Mouse (Mus musculus): ENCODE measurements around the gene Wdr60. TPM values are rescaled to one million over a fixed set of nuclear protein-coding genes. Genes with fewer than 3 reads are reported as not detected.

The Wdr60 gene
- polyA plus RNA-seq, 1 experiment from 2014 or later: 16.3 TPM

- H3K4me2 ChIP-seq (ENCODE audit: low read length): no peak overlapping the region
Observed at GRCm38 (mm10) chr12:116283511-116283910, 20.7 kb upstream of the Wdr60 start.

GRCm38 (mm10) chr12:116282856-116283255 lies 20.0 kb upstream of the Wdr60 start:
- peak overlapping the region; percentile 88 for H3K4me2 ChIP-seq (ENCODE audit: low read length)
- H3K36me3 ChIP-seq (ENCODE audit: control insufficient read depth, insufficient read depth, low read length): no peaks in the 10 kb centered on the region
- H3K27ac ChIP-seq (ENCODE audit: low read depth): no peak overlapping the region
- H3K9ac ChIP-seq (ENCODE audit: low read length): no peak overlapping the region
- no peaks in the 10 kb centered on the region for H3K27me3 ChIP-seq (replicated peaks; ENCODE audit: control insufficient read depth, insufficient read depth, low read length)
- no peaks in the 10 kb centered on the region for H3K9me3 ChIP-seq (ENCODE audit: control insufficient read depth, low read length)
- peaks cover 6% of the 10 kb centered on the region; the same call in 1 of the 2 replicates for H3K4me1 ChIP-seq (replicated peaks; ENCODE audit: control insufficient read depth, insufficient read depth, low read length)
- WGBS: 87% methylated on average over 2 of the region's 2 CpGs
- 0 out of 2 replicates have a peak overlapping the region, but pooled peaks have one; percentile 6 for H3K4me3 ChIP-seq (ENCODE audit: low read depth, low read length)
- ATAC-seq (replicated peaks; ENCODE audit: low FRiP score, low TSS enrichment, low read depth) (no peak), DNase-seq (ENCODE audit: low spot score) (no peak)

More at GRCm38 (mm10) chr12:116283511-116283910, 20.7 kb upstream of the Wdr60 start:
- ATAC-seq (replicated peaks; ENCODE audit: low FRiP score, low TSS enrichment, low read depth) (no peak), DNase-seq (ENCODE audit: low spot score) (no peak)
- Histone ChIP-seq H3K4me3 (ENCODE audit: low read depth, low read length) (no peak overlapping the region), H3K4me1 (replicated peaks; ENCODE audit: control insufficient read depth, insufficient read depth, low read length) (peaks cover 6% of the 10 kb centered on the region; the same call in 1 of the 2 replicates), H3K27me3 (replicated peaks; ENCODE audit: control insufficient read depth, insufficient read depth, low read length) (no peaks in the 10 kb centered on the region), H3K36me3 (ENCODE audit: control insufficient read depth, insufficient read depth, low read length) (no peaks in the 10 kb centered on the region), H3K9me3 (ENCODE audit: control insufficient read depth, low read length) (no peaks in the 10 kb centered on the region), H3K9ac (ENCODE audit: low read length) (no peak overlapping the region), H3K27ac (ENCODE audit: low read depth) (no peak overlapping the region)
- 84% methylated on average over 2 of the region's 2 CpGs for WGBS

DNA sequence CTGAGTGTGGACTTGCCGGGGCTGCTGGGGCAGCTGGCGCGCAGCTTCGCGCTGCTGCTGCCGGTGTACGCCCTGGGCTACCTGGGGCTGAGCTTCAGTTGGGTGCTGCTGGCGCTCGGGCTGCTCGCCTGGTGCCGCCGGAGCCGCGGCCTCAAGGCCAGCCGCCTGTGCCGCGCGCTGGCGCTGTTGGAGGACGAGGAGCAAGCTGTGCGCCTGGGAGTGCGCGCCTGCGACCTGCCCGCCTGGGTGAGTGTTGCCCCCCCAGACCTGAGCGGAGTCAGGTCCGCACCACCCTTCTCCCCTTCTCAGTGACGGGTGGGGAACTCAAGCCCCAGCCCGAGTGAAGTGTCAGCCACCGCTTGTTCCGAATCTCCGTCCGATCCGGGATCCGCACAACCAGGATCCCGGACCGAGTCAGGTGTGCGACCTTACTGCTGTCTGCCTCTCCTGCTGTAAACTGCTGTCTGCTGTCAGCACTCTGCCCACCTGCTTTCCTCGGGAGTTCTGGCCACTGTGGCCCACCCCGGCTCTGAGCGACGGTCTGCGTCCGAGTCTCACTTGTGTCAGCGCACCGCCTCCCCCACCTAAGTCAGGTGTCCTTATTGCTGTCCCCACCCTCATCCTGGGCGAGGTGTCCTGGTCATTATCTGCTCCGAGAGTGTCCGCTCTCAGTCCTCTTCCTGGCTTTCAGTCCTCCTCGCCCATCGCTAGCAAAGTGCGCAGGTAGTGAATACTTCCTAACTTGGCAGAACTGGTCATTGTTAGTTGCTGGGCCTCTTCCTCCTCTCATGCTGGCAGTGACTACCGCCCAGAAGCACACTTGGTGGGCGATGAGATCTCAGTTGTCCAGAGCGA lies 18.8 kb upstream of the Wdr60 start:
- Histone ChIP-seq H3K9ac (ENCODE audit: low read length) (peak overlapping the region; percentile 74), H3K4me3 (ENCODE audit: low read depth, low read length) (peak overlapping the region; percentile 62), H3K4me2 (ENCODE audit: low read length) (peak overlapping the region; percentile 88), H3K36me3 (ENCODE audit: control insufficient read depth, insufficient read depth, low read length) (no peaks in the 10 kb centered on the region), H3K9me3 (ENCODE audit: control insufficient read depth, low read length) (no peaks in the 10 kb centered on the region), H3K27me3 (replicated peaks; ENCODE audit: control insufficient read depth, insufficient read depth, low read length) (no peaks in the 10 kb centered on the region), H3K27ac (ENCODE audit: low read depth) (peak overlapping the region; percentile 98), H3K4me1 (replicated peaks; ENCODE audit: control insufficient read depth, insufficient read depth, low read length) (peaks cover 6% of the 10 kb centered on the region; the same call in 1 of the 2 replicates)
- DNase-seq (ENCODE audit: low spot score) (peak; percentile 73), ATAC-seq (replicated peaks; ENCODE audit: low FRiP score, low TSS enrichment, low read depth) (no peak; the same call in 1 of the 2 replicates)
- under 1% methylated on average over 55 of the region's 55 CpGs for WGBS

DNA sequence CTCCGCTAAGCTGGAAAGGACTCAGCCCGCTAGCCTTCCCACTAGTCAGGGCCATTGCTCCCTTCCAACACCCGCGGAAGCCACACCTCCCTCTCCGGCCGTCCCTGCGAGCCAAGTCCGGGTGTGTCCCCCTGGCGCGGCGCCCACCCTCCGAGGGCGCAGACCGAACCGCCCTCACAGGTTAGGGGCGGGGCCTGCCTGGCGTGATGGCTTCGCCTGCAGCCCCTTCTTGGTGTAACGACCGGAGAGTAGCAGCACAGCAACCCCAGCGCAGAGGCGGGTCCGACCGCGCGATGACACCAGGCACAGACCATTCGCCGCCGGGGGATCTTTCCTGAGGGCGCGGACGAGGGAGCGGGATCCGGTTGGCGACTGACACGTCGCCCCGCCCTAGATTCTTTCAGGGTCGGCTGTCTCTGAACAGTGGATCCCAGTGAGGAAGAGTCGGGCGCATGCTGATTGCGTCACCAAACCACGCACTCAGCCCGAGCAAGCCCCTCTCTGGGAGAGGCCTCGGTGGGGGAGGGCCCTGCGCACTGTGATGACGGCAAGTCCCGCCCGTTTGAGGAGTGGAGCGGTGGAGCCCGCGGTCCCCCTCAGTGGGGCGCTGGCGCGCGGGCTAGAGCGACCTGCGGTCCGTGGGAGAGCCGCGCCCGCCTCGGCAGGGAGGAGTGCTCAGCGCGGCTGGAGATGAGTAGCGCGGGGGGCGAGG lies 18.0 kb upstream of the Wdr60 start, which contains the start of gene Esyt2:
TSS of gene Esyt2 (plus strand) at position 544 of the 712 bp plus-strand sequence.
- Histone ChIP-seq H3K4me1 (replicated peaks; ENCODE audit: control insufficient read depth, insufficient read depth, low read length) (peaks cover 6% of the 10 kb centered on the region; the same call in 1 of the 2 replicates), H3K4me2 (ENCODE audit: low read length) (peak within 1 kb of the TSS; percentile 88), H3K27me3 (replicated peaks; ENCODE audit: control insufficient read depth, insufficient read depth, low read length) (no peaks in the 10 kb centered on the region), H3K27ac (ENCODE audit: low read depth) (peak within 1 kb of the TSS; percentile 98), H3K4me3 (ENCODE audit: low read depth, low read length) (peak within 1 kb of the TSS; percentile 62), H3K36me3 (ENCODE audit: control insufficient read depth, insufficient read depth, low read length) (no peaks in the 10 kb centered on the region), H3K9ac (ENCODE audit: low read length) (peak within 1 kb of the TSS; percentile 74), H3K9me3 (ENCODE audit: control insufficient read depth, low read length) (no peaks in the 10 kb centered on the region)
- DNase-seq (ENCODE audit: low spot score): peak; percentile 100
- 1% methylated on average over 67 of the region's 68 CpGs for WGBS
- ATAC-seq (replicated peaks; ENCODE audit: low FRiP score, low TSS enrichment, low read depth): peak; percentile 98

DNA sequence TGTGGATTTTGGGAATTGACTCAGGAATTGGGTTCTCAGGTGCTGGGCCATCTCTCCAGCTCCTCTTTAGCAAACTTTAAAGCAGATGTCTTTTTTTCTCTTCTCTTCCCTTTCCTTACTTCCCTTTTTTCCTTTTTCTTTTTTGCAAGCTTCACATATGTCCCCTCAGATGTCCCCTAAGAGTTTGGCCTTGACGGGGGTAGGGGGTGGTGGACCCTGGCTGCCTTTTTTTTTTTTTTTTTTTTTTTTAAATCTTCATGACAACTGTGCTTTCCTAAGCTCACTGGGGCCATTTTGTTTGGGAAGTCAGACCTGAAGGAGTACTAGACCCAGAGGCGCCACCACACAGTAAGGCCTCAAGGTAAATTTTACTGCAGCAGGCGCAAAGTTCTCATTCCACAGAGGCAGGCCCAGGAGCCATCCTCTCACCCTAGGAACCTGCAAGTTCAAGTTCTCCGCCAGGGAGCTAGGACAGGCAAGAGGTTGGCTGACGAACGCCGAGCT lies 17.4 kb upstream of the Wdr60 start:
- H3K36me3 ChIP-seq (ENCODE audit: control insufficient read depth, insufficient read depth, low read length): no peaks in the 10 kb centered on the region
- H3K4me3 ChIP-seq (ENCODE audit: low read depth, low read length): peak overlapping the region; percentile 62
- WGBS: 2% methylated on average over 7 of the region's 7 CpGs
- ATAC-seq (replicated peaks; ENCODE audit: low FRiP score, low TSS enrichment, low read depth) (peak; percentile 30), DNase-seq (ENCODE audit: low spot score) (no peak)
- H3K4me1 ChIP-seq (replicated peaks; ENCODE audit: control insufficient read depth, insufficient read depth, low read length): peaks cover 6% of the 10 kb centered on the region; the same call in 1 of the 2 replicates
- H3K9ac ChIP-seq (ENCODE audit: low read length): peak overlapping the region; percentile 74
- H3K27me3 ChIP-seq (replicated peaks; ENCODE audit: control insufficient read depth, insufficient read depth, low read length): no peaks in the 10 kb centered on the region
- H3K9me3 ChIP-seq (ENCODE audit: control insufficient read depth, low read length): no peaks in the 10 kb centered on the region
- peak overlapping the region; percentile 98 for H3K27ac ChIP-seq (ENCODE audit: low read depth)
- peak overlapping the region; percentile 60 for H3K4me2 ChIP-seq (ENCODE audit: low read length)

DNA sequence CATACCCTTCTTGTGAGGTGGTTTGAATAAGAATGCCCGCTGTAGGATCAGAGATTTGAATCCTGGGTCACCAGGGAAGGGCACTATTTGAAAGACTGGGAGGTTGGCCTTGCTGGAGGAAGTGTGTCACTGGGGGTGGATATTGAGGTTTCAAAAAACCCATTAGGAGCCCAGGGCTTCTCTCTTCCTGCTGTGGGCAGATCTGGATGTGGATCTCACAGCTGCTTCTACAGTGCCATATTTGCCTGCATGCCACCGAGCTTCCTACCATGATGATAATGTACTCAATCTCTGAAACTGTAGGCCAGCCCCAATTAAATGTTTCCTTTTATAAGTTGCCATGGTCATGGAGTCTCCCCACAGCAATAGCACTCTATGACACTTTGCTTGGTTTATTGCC lies 16.4 kb upstream of the Wdr60 start:
- no peaks in the 10 kb centered on the region for H3K36me3 ChIP-seq (ENCODE audit: control insufficient read depth, insufficient read depth, low read length)
- DNase-seq (ENCODE audit: low spot score) (no peak), ATAC-seq (replicated peaks; ENCODE audit: low FRiP score, low TSS enrichment, low read depth) (no peak)
- no peak overlapping the region for H3K4me2 ChIP-seq (ENCODE audit: low read length)
- peaks cover 6% of the 10 kb centered on the region; the same call in 1 of the 2 replicates for H3K4me1 ChIP-seq (replicated peaks; ENCODE audit: control insufficient read depth, insufficient read depth, low read length)
- H3K27ac ChIP-seq (ENCODE audit: low read depth): no peak overlapping the region
- H3K9ac ChIP-seq (ENCODE audit: low read length): no peak overlapping the region
- no peak overlapping the region for H3K4me3 ChIP-seq (ENCODE audit: low read depth, low read length)
- 89% methylated on average over 2 of the region's 2 CpGs for WGBS
- no peaks in the 10 kb centered on the region for H3K27me3 ChIP-seq (replicated peaks; ENCODE audit: control insufficient read depth, insufficient read depth, low read length)
- no peaks in the 10 kb centered on the region for H3K9me3 ChIP-seq (ENCODE audit: control insufficient read depth, low read length)

GRCm38 (mm10) chr12:116278541-116278940 lies 15.7 kb upstream of the Wdr60 start:
- ATAC-seq (replicated peaks; ENCODE audit: low FRiP score, low TSS enrichment, low read depth): no peak
- H3K4me1 ChIP-seq (replicated peaks; ENCODE audit: control insufficient read depth, insufficient read depth, low read length): peaks cover 6% of the 10 kb centered on the region; the same call in 1 of the 2 replicates
- no peak overlapping the region for H3K9ac ChIP-seq (ENCODE audit: low read length)
- H3K27ac ChIP-seq (ENCODE audit: low read depth): no peak overlapping the region
- DNase-seq (ENCODE audit: low spot score): no peak
- H3K4me2 ChIP-seq (ENCODE audit: low read length): no peak overlapping the region
- H3K27me3 ChIP-seq (replicated peaks; ENCODE audit: control insufficient read depth, insufficient read depth, low read length): no peaks in the 10 kb centered on the region
- H3K36me3 ChIP-seq (ENCODE audit: control insufficient read depth, insufficient read depth, low read length): no peaks in the 10 kb centered on the region
- 96% methylated on average over 1 of the region's 1 CpGs for WGBS
- no peak overlapping the region for H3K4me3 ChIP-seq (ENCODE audit: low read depth, low read length)
- no peaks in the 10 kb centered on the region for H3K9me3 ChIP-seq (ENCODE audit: control insufficient read depth, low read length)

DNA sequence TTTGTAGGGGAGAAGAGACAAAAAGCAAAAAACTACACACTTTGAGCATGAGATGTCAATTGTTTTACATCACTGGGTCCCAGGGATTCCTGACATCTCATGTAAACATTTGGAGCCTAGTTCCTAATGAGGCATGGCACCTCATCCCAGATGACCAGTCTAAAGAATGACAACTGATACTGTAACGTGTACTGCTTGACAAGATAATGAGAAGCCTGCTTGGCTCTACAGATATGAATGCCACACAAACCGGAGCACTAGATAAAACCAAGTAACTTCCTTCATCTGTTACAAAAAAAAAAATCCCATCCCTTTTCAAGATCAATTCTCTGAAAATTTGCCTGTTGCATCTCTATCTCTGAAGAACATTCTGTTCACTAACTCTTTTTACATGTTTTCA lies 14.1 kb upstream of the Wdr60 start:
- ATAC-seq (replicated peaks; ENCODE audit: low FRiP score, low TSS enrichment, low read depth) (no peak), DNase-seq (ENCODE audit: low spot score) (no peak)
- H3K4me2 ChIP-seq (ENCODE audit: low read length): no peak overlapping the region
- no peaks in the 10 kb centered on the region for H3K27me3 ChIP-seq (replicated peaks; ENCODE audit: control insufficient read depth, insufficient read depth, low read length)
- no peaks in the 10 kb centered on the region for H3K36me3 ChIP-seq (ENCODE audit: control insufficient read depth, insufficient read depth, low read length)
- no peaks in the 10 kb centered on the region for H3K9me3 ChIP-seq (ENCODE audit: control insufficient read depth, low read length)
- no peak overlapping the region for H3K9ac ChIP-seq (ENCODE audit: low read length)
- no peak overlapping the region for H3K27ac ChIP-seq (ENCODE audit: low read depth)
- WGBS: 65% methylated on average over 2 of the region's 2 CpGs
- H3K4me1 ChIP-seq (replicated peaks; ENCODE audit: control insufficient read depth, insufficient read depth, low read length): no peaks in the 10 kb centered on the region; the same call in 1 of the 2 replicates
- no peak overlapping the region for H3K4me3 ChIP-seq (ENCODE audit: low read depth, low read length)
